10 mouse cellular contexts compared by ENCODE assay signal in the genomic region with DNA sequence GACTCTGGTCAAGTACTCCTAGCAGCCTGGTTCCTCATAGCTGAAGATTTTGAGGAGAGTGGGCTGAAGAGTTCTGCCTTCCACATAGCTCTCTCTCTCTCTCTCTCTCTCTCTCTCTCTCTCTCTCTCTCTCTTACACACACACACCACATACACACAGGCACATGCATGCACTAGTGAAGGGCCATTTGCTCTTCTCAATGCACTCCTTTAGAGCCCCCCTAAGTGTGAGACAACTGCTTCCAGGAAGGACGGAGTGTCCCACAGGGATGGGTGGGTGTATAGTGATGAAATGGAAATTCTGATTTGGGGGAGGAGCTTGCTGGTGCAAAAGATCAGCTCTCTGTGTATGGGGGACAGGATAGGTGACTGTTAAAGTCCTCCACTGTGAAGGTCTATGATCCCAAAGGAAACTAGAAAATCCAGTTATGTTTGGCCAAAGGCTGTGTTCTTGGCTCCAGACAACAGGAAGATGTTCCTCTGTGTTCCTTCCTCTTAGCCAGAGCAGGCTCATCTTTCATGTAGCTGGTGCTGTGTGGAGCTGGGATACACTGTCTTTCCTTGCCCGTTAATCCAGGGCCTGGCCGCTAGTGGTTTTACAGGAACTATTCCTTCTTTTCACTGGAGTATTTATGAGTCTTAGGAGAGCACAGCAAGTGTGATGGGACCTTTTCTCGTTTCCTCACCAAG. TPM values are rescaled to one million over a fixed set of nuclear protein-coding genes. Genes with fewer than 3 reads are reported as not detected.
DNase-seq lines count a peak whose midpoint lies in the region; ATAC-seq lines count a peak whose summit lies in the region.
"Had no signal": no experiment of that assay in that cellular context is flagged by ENCODE, and none has a peak within 500 bp of the region (broad histone marks: within the 10 kb centered on the region; RNA-seq: fewer than 3 reads in every experiment).

No protein-coding gene starts in this region.

- H3K4me1 ChIP-seq in heart, embryonic 11.5 days (ENCODE audit: control insufficient read depth, insufficient read depth, low read length): peaks cover 19% of the 10 kb centered on the region
- peaks cover 4% of the 10 kb centered on the region for H3K4me1 ChIP-seq in lung, embryonic 16.5 days (replicated peaks; ENCODE audit: control insufficient read depth, insufficient read depth, low read length)
- peaks cover 15% of the 10 kb centered on the region for H3K4me1 ChIP-seq in kidney, embryonic 15.5 days
- peaks cover 4% of the 10 kb centered on the region; the same call in 1 of the 2 replicates for H3K4me1 ChIP-seq in liver, embryonic 15.5 days (replicated peaks)

- no peak overlapping the region for H3K4me3 ChIP-seq in heart, embryonic 11.5 days (ENCODE audit: low read depth, low read length)
- H3K4me3 ChIP-seq in lung, embryonic 16.5 days (ENCODE audit: low read length): no peak overlapping the region
- no peak overlapping the region for H3K4me3 ChIP-seq in kidney, embryonic 15.5 days (replicated peaks)
- H3K4me3 ChIP-seq in liver, embryonic 15.5 days (replicated peaks): no peak overlapping the region
- H3K4me3 ChIP-seq: embryonic facial prominence, embryonic 15.5 days had no signal

- DNase-seq in heart, adult 11 months: no peak
- no peak for DNase-seq in lung, postnatal 25 days (ENCODE audit: low spot score)
- no peak for DNase-seq in layer of hippocampus, postnatal 25 days (ENCODE audit: extremely low spot score in 1 of 2, low spot score in 1 of 2)
- DNase-seq: heart, postnatal 4 days had no signal

- H3K9ac ChIP-seq in heart, embryonic 11.5 days (ENCODE audit: low read depth, low read length): no peak overlapping the region
- no peak overlapping the region for H3K9ac ChIP-seq in lung, embryonic 16.5 days (ENCODE audit: low read length)
- H3K9ac ChIP-seq in kidney, embryonic 15.5 days: no peak overlapping the region
- H3K9ac ChIP-seq in liver, embryonic 15.5 days: no peak overlapping the region
- H3K9ac ChIP-seq: embryonic facial prominence, embryonic 15.5 days had no signal

- no peaks in the 10 kb centered on the region for H3K9me3 ChIP-seq in heart, embryonic 11.5 days (replicated peaks; ENCODE audit: control insufficient read depth, low read length)
- no peaks in the 10 kb centered on the region for H3K9me3 ChIP-seq in lung, embryonic 16.5 days (ENCODE audit: control insufficient read depth, low read length)
- H3K9me3 ChIP-seq in kidney, embryonic 15.5 days (replicated peaks): no peaks in the 10 kb centered on the region
- H3K9me3 ChIP-seq in liver, embryonic 15.5 days (replicated peaks): no peaks in the 10 kb centered on the region
- H3K9me3 ChIP-seq: embryonic facial prominence, embryonic 15.5 days had no signal

- no peak overlapping the region for H3K4me2 ChIP-seq in heart, embryonic 11.5 days
- H3K4me2 ChIP-seq in lung, embryonic 16.5 days (ENCODE audit: low read depth, low read length): no peak overlapping the region
- no peak overlapping the region for H3K4me2 ChIP-seq in kidney, embryonic 15.5 days
- no peak overlapping the region for H3K4me2 ChIP-seq in liver, embryonic 15.5 days
- H3K4me2 ChIP-seq: embryonic facial prominence, embryonic 15.5 days had no signal

- ATAC-seq in heart, embryonic 11.5 days (replicated peaks; ENCODE audit: insufficient number of reproducible peaks, low FRiP score, low TSS enrichment): no peak
- ATAC-seq in lung, embryonic 16.5 days (ENCODE audit: low read depth): peak; percentile 38; the same call in 1 of the 2 replicates
- ATAC-seq in kidney, embryonic 15.5 days (replicated peaks; ENCODE audit: low FRiP score): peak; percentile 52; the same call in 1 of the 2 replicates
- peak; percentile 37 for ATAC-seq in liver, embryonic 15.5 days (ENCODE audit: insufficient read depth)
- ATAC-seq in activated CD4-positive, CD25-positive, alpha-beta regulatory T cell, adult 4 months: no peak

- 61% methylated on average over 4 of the region's 4 CpGs for WGBS in heart, embryonic 11.5 days (ENCODE audit: insufficient replicate concordance)
- 36% methylated on average over 4 of the region's 4 CpGs for WGBS in lung, embryonic 16.5 days
- 34% methylated on average over 4 of the region's 4 CpGs for WGBS in kidney, embryonic 15.5 days
- WGBS in liver, embryonic 15.5 days (ENCODE audit: insufficient replicate concordance): 36% methylated on average over 4 of the region's 4 CpGs

- no peaks in the 10 kb centered on the region for H3K27me3 ChIP-seq in heart, embryonic 11.5 days (ENCODE audit: control insufficient read depth, insufficient read depth, low read length)
- H3K27me3 ChIP-seq in lung, embryonic 16.5 days (ENCODE audit: control insufficient read depth, insufficient read depth, low read depth, low read length): no peaks in the 10 kb centered on the region
- no peaks in the 10 kb centered on the region for H3K27me3 ChIP-seq in kidney, embryonic 15.5 days
- no peaks in the 10 kb centered on the region for H3K27me3 ChIP-seq in liver, embryonic 15.5 days
- H3K27me3 ChIP-seq: embryonic facial prominence, embryonic 15.5 days had no signal

- H3K27ac ChIP-seq in heart, embryonic 11.5 days (ENCODE audit: low read depth, low read length): peak overlapping the region; percentile 7; the same call in 1 of the 2 replicates
- no peak overlapping the region for H3K27ac ChIP-seq in lung, embryonic 16.5 days (ENCODE audit: low read length)
- H3K27ac ChIP-seq in kidney, embryonic 15.5 days: peak overlapping the region; percentile 34; the same call in 1 of the 2 replicates
- H3K27ac ChIP-seq in liver, embryonic 15.5 days (replicated peaks): no peak overlapping the region
- H3K27ac ChIP-seq: embryonic facial prominence, embryonic 15.5 days had no signal

- no peaks in the 10 kb centered on the region for H3K36me3 ChIP-seq in heart, embryonic 11.5 days (ENCODE audit: control insufficient read depth, insufficient read depth, low read length)
- H3K36me3 ChIP-seq in lung, embryonic 16.5 days (ENCODE audit: control insufficient read depth, insufficient read depth, low read length): no peaks in the 10 kb centered on the region
- H3K36me3 ChIP-seq in kidney, embryonic 15.5 days: no peaks in the 10 kb centered on the region
- no peaks in the 10 kb centered on the region for H3K36me3 ChIP-seq in liver, embryonic 15.5 days (replicated peaks)
- H3K36me3 ChIP-seq: embryonic facial prominence, embryonic 15.5 days had no signal

RNA-seq across cellular contexts. Expression of a gene that starts 27.7 kb away (rescaled TPM):
- polyA plus RNA-seq in heart, embryonic 11.5 days (2014; fragmentation: Nextera tagmentation; extraction: Ambion mirVana): 20.8 and 25.0 TPM in 2 replicates
- polyA plus RNA-seq in lung, embryonic 16.5 days (2015; fragmentation: Nextera tagmentation; extraction: Ambion mirVana): 16.8 and 17.3 TPM in 2 replicates
- 13.2 and 15.0 TPM in 2 replicates for polyA plus RNA-seq in kidney, embryonic 15.5 days (2015; fragmentation: Nextera tagmentation; extraction: Ambion mirVana)
- polyA plus RNA-seq in liver, embryonic 15.5 days (2015; fragmentation: Nextera tagmentation; extraction: Ambion mirVana): 3.2 and 3.3 TPM in 2 replicates
- under 1 TPM in 1 of 2 experiments, not detected in 1; 0.63 TPM for polyA plus RNA-seq in activated CD4-positive, CD25-positive, alpha-beta regulatory T cell, adult 4 months (2017; shearing (Covaris generic))
- total RNA-seq in layer of hippocampus, postnatal 25 days (2021): 10 to 100 TPM; 79.8 to 83.3 TPM

Comparison
In these comparisons a context has a peak if more than half of its experiments do, and no peak if none do; other contexts are left out.
1. ATAC-seq: peak in lung, embryonic 16.5 days (single experiment), kidney, embryonic 15.5 days (single experiment) and liver, embryonic 15.5 days (single experiment); none in heart, embryonic 11.5 days (single experiment) and activated CD4-positive, CD25-positive, alpha-beta regulatory T cell, adult 4 months (single experiment).
2. H3K27ac ChIP-seq: peak in heart, embryonic 11.5 days (single experiment) and kidney, embryonic 15.5 days (single experiment); none in lung, embryonic 16.5 days (single experiment) and liver, embryonic 15.5 days (single experiment).